Mouse (Mus musculus): ENCODE data around the gene Eps8l2.

Eps8l2 gene

GRCm38 (mm10) chr7:141411667-141412066, 73.0 kb downstream of the Eps8l2 start:
- DNase-seq = no peak
